Mouse (Mus musculus): ENCODE data around the gene Gm20388. TPM values are rescaled to one million over a fixed set of nuclear protein-coding genes. Genes with fewer than 3 reads are reported as not detected.
A peak's percentile ranks its signal among the peaks of the same experiment; 100 is the strongest.
"Not testable (repeated sequence)": the region's sequence is repeated elsewhere in the genome, so short reads cannot be mapped to it uniquely, and the experiment has no call there.

Gm20388 gene
- total RNA-seq, 2 experiments from 2014 or later: 11.4 to 18.1 TPM

DNA sequence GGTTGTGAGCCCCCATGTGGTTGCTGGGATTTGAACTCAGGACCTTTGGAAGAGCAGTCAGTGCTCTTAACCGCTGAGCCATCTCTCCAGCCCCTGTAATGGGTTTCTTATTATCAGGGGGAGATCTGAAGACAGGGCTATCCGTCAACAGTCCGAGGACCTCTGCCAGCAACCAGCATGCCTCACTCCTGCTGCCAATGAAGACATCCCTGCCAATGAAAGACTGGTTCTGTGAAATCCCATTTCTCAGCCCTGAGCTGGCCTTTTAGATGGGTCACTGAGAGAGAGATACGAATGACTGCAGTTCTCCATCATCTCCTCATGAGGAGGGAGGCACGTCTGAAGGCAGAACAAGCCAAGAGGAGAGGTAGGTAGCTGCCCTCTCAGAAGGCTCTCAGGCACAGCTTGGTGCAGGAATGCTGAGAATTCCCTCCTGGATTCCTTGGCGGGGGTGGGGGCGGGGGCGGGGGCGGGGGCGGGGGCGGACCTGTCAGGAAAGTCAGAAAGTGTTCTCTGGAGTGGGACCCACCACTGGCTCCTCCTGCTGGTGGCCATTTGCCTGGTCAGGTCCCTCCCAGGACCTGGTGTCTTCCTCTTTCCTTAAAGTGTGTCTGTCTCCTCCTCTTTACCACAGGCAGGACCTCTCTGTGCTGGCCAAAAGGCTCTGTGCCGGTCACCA is 2648.2 kb downstream of the Gm20388 start:
- no peak for ATAC-seq (replicated peaks; ENCODE audit: low FRiP score, low TSS enrichment, poor library complexity, severe bottlenecking)

DNA sequence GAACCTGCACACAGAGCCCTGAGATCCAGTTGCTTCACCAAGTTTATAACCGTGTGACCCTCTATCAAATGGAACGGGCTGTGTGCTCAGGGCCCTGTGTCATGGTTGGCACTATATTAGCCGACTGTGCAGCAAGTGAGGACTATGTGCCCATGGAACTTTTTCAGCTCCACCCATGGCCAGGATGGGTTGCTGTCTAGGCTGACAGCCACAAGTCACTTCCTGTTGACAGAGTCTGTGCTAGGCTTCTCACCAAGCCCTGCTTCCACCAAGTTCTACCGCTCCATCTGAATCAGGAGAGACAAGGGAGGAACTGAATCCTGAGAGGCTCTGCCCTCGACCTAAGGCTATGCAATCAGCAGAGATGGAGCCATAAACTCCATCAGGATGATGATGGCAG is 2650.6 kb downstream of the Gm20388 start:
- no peak for ATAC-seq (replicated peaks; ENCODE audit: low FRiP score, low TSS enrichment, poor library complexity, severe bottlenecking)

DNA sequence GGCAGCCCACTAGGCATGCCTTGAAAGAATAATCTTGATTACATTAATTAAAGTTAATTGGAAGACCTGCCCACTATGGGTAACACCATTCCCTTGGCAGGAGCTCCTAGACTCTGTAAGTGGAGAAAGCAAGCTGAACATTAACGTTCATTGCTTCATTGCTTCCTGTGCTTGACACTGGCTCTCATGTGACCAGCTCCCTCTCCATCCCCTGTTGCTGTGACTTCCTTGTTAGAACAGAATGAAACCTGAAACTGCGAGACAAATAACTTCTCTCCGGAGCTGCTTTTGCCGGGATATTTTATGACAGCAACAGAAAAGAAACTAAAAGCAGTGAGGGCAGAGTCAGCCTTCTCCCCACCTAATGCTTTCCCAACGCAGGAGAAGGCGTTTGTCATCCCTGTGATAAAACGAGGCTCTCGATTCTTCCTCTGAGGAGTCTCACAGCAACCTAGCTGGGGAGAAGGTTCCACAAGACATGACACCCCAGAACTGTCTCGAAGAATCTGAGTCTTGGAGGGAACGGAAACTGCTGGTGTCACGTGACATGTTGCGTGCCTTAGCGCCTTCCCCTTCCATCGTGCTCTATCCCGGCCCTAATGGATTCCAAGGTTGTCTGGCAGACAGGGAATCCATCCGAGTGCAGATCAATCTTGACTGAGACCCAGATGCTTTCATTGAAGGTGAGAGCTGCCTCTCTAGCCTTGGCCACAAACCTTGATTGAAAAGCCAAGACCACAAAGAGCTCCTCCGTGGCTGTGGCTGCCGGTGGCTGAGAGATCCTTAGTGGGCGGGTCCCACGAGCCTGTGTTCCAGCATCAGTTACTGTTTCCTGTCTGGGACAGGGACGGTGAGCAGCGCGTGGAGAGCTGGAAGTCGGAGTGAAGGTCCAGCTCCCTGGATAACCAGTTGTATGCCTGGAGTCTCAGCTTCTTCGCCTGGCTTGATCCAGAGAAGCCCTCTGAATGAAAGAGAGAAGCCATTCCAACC is 2654.0 kb downstream of the Gm20388 start:
- ATAC-seq (replicated peaks; ENCODE audit: low FRiP score, low TSS enrichment, poor library complexity, severe bottlenecking): no peak

DNA sequence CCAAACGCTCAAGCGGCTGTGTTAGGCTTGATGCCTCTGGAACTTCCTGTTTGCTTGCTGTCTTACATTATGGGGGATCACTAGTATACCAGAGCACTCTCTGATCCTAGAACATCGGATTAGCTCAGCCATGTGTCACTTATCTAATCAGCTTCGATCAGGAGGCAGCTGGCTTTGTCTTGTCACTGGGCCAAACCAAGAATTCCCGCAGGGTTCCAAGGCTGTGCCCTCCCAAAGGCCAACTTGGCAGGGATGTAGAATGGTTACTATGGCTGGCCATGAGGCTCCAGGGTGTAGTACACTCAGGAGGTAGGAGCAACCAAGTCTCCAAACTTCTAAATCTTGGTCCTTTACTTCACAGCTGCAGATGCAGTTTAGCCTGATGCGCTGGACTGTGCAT is 2656.1 kb downstream of the Gm20388 start:
- no peak for ATAC-seq (replicated peaks; ENCODE audit: low FRiP score, low TSS enrichment, poor library complexity, severe bottlenecking)

DNA sequence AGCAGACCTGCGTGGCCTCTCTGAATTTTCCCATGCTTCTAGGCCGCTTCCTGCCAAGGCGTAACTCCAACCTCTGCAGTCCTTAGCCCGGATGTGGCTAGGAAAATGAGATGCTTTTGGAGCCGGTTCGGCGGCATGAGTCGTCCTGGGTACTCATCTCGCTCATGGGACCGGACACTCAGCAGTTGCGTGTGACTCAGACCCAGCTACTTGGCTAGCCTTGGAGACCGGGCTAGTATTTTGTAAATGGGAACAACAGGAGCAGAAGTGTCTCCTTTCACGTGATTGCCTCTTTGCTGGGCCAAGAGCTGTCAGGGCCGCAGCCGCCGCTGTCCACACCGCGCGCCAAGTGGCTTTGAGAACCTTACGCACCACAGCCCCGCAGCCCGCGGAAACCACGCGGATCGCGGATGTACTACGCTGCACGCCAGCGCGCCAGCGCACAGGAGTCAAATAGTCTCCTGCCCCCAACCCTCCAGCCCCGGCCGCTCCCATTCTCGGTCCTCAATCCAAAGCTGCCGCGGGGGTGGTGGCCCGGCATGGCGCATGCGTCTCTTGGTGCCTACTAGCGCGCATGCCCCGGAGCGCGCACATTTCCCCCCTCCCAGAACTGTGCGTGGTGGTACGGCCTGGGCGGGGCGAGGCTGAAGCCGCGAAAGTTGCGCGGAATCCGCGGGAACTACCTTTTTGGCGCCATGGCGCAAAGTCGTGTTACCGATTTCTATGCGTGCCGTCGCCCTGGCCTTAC is 2656.9 kb downstream of the Gm20388 start, which contains the start of gene Cdt1:
TSS of gene Cdt1 (plus strand) at position 655 of the 748 bp plus-strand sequence.
- peak; percentile 88 for ATAC-seq (replicated peaks; ENCODE audit: low FRiP score, low TSS enrichment, poor library complexity, severe bottlenecking)

DNA sequence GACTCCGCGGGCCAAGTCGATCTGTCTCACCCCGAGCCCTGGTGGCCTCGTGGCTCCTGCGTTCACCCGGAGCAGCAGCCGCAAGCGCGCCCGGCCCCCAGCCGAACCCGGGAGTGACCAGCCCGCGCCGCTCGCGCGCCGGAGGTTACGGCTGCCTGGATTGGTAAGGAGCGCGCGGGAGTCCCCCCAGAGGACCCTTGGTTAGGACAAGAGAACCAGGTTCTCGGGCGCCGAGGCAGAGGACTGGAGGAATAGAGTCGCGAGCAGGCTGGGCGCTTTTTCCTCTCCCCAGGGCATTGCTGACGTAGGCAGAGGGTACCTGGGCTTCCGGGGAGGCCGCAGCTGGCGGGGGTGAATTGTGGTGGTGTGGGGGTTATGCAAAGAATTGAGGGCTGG is 2657.5 kb downstream of the Gm20388 start:
- ATAC-seq (replicated peaks; ENCODE audit: low FRiP score, low TSS enrichment, poor library complexity, severe bottlenecking): no peak

DNA sequence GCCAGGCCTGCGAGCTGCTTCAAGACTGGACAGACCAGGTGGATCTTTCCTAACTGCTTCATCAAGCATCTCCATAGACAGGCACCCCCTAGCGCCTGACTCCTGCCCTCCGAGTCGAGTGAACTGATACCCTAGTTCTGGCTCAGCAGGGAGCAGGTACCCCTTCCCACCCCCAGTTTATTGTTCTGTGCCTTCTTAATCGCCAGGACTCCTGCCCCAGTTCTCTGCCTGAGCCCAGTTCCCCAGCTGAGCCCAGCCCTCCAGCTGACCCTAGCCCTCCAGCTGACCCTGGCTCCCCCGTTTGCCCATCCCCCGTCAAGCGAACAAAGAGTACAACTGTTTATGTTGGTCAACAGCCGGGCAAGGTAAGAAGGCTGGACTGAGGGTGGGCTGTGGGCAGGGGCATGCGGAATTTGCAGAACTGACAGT is 2658.3 kb downstream of the Gm20388 start:
- ATAC-seq (replicated peaks; ENCODE audit: low FRiP score, low TSS enrichment, poor library complexity, severe bottlenecking): 0 out of 2 replicates have a peak, but pooled peaks have one; percentile 24

DNA sequence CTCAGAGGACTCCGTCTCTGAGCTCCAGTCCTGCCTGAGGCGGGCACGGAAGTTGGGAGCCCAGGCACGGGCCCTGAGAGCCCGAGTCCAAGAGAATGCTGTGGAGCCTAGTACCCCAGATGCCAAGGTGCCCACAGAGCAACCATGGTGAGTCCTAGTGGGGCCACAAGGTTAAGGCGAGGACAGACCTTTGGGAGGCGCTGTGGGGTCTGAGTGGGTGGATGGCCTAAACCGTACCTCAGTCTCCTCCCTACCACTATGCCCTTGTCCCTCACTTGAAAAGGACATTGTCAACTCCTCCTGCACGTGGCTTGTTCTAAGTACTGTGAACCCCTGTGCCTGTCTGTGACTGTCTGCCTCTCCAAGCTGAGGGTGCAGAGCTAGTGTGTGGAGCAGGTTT is 2658.7 kb downstream of the Gm20388 start:
- peak; percentile 8; the same call in 1 of the 2 replicates for ATAC-seq (replicated peaks; ENCODE audit: low FRiP score, low TSS enrichment, poor library complexity, severe bottlenecking)

DNA sequence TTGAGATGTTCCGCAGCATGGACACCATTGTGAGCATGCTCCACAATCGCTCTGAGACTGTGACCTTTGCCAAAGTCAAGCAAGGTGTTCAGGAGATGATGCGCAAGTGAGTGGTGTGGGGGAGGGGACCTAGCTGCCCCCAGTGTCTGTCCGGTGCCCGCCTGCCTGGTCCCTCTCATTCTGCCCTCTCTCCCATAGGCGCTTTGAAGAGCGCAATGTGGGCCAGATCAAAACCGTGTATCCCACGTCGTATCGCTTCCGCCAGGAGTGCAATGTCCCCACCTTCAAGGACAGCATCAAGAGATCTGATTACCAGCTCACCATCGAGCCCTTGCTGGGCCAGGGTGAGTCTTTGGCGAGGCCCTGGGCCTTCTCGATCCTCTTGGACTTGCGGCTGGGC is 2659.4 kb downstream of the Gm20388 start:
- ATAC-seq (replicated peaks; ENCODE audit: low FRiP score, low TSS enrichment, poor library complexity, severe bottlenecking): no peak

DNA sequence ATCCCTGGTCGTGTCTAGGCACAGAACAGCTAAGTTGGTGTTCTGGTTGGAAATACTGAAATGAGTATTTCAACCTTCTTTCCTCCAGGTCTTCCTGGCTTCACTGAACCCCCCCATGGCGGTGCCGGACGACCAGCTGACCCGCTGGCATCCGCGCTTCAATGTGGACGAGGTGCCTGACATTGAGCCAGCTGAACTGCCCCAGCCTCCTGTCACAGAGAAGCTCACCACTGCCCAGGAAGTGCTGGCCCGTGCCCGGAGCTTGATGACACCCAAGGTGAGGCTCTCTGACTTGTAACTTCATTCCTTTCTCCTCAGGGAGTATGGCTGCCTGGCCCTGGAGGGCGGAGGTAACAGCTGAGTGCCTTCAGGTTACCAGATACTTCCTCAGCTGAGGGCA is 2660.5 kb downstream of the Gm20388 start:
- ATAC-seq (replicated peaks; ENCODE audit: low FRiP score, low TSS enrichment, poor library complexity, severe bottlenecking): no peak

DNA sequence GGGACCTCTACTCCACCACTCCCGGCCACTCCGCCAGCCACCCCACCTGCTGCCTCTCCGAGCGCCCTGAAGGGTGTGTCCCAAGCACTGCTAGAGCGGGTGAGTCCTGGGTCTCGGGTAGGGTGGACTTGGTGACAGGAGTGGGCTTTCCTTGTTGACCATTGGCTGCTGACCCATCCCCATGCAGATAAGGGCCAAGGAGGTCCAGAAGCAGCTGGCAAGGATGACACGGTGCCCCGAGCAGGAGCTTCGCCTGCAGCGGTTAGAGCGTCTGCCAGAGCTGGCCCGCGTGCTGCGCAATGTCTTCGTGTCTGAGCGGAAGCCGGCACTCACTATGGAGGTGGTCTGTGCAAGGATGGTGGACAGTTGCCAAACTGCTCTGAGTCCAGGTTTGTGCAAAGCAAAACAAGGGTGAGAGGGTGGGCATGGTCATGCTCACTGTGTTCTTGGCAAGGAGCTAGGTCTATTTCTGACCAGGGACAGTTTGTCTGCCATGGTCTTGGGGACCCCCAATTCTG is 2661.2 kb downstream of the Gm20388 start:
- no peak for ATAC-seq (replicated peaks; ENCODE audit: low FRiP score, low TSS enrichment, poor library complexity, severe bottlenecking)

DNA sequence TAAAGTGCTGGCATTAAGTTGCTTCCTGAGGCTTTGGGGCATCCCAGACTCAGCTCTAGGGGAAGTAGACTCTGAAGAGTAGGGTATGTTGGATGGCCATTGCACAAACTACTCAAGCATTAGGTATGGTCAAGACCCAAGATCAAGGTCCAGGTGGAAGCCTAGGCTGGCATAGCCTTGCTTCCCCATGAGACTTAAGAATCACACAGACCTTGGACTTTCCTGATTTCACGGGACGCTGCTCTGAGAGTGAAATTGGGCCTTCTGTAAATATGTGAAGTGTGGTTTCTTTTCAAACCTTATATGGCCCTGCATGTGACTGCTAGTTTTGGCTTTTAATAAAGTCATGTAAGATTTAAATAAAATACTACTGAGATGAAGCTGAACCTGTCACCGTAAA is 2662.1 kb downstream of the Gm20388 start:
- ATAC-seq (replicated peaks; ENCODE audit: low FRiP score, low TSS enrichment, poor library complexity, severe bottlenecking): no peak

DNA sequence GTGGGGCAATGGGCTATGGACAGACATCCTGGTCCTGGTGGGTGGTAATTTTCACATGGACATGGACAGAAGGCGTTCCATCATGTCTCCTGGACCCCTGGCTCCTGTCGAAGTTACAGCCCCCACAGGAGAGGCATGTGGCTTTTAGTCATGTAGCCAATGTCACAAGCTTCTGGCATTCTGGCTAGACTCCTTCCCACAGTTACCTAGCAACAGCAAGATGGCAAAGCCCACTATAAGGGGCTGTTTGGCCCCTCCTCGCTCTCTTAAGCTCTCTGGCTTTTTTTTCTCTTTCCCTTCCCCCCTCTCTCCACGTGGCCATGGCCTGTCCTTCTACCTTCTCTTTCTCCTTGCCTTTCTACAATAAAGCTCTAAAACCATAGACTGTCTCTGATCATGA is 2662.5 kb downstream of the Gm20388 start:
- not testable (repeated sequence) for ATAC-seq (replicated peaks; ENCODE audit: low FRiP score, low TSS enrichment, poor library complexity, severe bottlenecking)

DNA sequence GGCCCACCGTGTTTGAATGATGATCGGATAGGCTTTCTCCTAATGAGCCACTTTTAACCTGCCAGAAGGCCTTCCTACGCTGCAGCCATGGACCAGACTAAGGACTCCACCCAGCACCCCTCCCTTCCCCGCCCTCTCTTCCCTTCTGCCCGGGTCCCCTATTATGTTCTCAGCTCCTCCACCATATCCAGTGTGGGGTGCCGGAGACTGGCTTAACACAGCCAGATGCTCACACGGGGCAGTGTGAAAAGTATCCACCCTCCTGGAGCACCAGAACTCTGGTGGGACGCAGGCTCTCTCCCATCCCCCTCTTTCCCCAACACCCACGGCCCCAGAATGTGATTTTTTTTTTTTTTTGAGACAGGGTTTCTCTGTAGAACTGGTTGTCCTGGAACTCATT is 2662.9 kb downstream of the Gm20388 start:
- ATAC-seq (replicated peaks; ENCODE audit: low FRiP score, low TSS enrichment, poor library complexity, severe bottlenecking): no peak

DNA sequence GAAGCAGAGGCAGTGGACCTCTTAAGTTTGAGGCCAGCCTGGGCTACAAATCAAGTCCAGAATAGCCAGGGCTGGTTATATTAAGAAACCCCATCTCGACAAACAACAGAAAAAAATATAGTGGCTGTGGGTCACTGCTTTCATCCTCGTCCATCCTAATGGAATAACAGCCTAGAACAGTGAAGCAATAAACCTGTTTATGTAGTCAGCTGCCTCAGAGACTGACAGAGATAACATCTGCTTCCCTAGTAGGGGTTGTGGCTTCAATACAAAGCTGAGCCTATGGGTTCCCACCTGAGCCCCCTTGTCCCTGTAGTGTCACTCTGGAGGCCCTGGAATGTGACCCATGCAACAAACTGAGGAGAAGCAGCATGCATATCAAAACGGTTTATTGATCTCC is 2663.6 kb downstream of the Gm20388 start:
- no peak for ATAC-seq (replicated peaks; ENCODE audit: low FRiP score, low TSS enrichment, poor library complexity, severe bottlenecking)

DNA sequence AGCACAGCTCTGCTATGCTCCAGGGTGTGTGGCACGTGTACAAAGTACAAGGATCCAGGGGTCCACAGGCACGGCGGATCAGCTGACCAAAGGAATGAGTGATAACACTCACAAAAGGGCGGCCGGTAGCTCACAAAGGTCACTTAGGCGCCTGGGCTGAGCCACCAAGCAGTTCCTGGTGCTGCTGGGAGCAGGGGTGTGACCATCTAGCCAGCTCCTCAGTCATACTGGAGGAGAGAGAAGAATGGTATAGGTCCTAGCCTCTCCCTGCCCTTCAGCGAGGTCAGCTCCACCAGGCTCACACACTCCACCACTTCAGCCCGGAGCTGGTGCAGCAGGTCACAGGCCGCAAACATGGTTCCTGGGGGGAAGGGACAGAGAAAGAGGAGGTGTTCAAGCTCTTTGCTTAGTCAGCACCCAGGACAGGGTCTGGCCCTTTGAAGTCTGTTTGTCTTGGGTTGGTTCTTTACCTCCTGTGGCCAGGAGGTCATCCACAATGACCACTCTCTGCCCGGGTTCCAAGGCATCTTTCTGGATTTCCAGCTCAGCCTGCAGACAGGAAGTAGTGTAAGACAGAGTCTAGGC is 2664.1 kb downstream of the Gm20388 start:
- no peak for ATAC-seq (replicated peaks; ENCODE audit: low FRiP score, low TSS enrichment, poor library complexity, severe bottlenecking)

DNA sequence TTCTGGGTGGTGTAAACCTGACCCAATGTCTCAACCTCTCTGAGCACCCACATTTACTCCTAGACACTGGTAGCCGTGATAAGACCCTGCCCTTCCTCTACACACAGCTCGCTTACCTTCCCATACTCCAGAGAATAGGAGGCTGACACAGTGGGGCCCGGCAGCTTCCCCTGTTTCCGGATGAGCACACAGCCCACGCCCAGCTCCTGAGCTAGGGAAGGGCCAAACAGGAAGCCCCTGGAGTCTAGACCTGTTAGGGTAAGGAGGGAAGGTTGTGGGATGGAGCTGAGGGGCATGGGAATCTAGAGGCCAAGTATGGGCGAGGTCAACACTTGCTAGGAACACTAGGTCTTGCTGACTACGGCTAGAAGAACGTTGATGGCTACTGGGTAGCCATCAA is 2664.6 kb downstream of the Gm20388 start:
- ATAC-seq (replicated peaks; ENCODE audit: low FRiP score, low TSS enrichment, poor library complexity, severe bottlenecking): no peak

DNA sequence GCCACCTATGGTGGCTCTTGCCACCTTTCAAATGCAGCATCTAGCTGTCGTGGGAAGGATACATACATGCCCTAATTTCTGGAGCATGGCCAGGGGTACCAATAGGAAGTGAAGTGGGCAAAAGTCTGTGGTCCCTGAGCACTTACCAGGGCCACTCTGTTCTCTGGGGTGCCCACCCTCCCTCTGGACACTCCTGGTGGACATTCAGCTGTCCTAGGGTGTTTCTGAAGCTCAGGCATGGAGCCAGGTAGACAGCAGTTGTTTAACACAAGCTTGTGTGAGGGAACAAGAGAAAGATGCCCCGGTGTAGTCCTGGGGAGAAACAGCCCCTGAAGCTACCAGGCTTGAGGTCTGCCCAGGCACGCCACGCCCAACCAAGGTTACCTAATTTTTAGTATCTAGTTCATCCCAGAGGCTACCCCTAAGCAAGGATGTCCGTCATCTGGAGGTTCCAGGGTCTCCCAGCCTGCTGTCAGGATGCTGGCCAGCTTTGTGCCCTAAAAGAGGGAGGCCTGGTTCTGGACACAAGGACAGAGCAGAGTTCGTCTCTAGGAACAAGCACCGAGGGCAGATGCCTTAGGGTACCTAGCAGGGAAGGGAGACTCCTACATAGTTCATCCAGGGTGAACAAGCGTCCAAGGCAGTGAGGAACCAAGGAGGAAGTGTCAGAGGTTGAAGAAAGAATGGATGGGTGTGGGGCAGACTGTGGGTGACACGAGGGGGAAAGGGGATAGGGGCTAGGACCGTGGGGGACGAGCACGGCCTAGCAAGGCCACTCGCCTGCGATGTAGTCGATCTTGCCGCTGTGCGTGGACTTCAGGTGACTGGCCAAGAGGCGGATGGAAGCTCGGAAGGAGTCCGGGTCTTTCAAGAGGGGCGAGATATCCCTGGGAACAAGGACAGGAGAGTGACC is 2665.3 kb downstream of the Gm20388 start:
- ATAC-seq (replicated peaks; ENCODE audit: low FRiP score, low TSS enrichment, poor library complexity, severe bottlenecking): no peak

Data from megakaryocyte-erythroid progenitor cell, adult 5-6 weeks (primary cell).